Mouse (Mus musculus): ENCODE data around the gene Mpst. TPM values are rescaled to one million over a fixed set of nuclear protein-coding genes. Genes with fewer than 3 reads are reported as not detected.

Gene Mpst
- total RNA-seq, 2 experiments from 2014 or later = 10.4 to 39.6 TPM

DNA sequence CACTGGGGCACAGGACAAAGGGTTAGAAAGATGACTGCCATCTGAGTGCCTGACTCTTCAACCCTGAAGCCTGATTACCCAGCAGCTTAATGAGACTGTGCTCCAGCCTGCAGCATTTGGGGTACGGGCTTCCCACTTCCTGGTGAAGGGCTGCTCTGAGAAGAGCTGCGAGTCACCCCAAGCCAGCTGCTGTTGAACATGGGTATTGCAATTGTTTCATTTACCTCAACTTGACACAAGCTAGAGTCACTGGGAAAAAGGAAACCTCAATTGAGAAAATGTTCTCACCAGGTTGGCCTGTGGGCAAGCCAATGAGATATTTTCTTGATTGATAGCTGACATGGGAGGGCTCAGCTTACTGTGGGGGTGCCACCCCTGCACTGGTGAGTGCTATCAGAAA lies 56.8 kb downstream of the Mpst start:
- no peak for ATAC-seq (replicated peaks; ENCODE audit: low FRiP score, poor library complexity, severe bottlenecking)

Other genes with a start within 250 kb of the Mpst start
- 15.7 and 24.4 TPM in 2 replicates for gene Ift27, start 232.3 kb upstream of the Mpst start, total RNA-seq (2015; ENCODE audit: low replicate concordance)
- gene Ift27, start 232.3 kb upstream of the Mpst start, total RNA-seq (2017; ENCODE audit: low replicate concordance) = 2.0 and 4.6 TPM in 2 replicates
- not detected in 2 replicates for gene Pvalb, start 200.0 kb upstream of the Mpst start, total RNA-seq (2015; ENCODE audit: low replicate concordance)
- gene Pvalb, start 200.0 kb upstream of the Mpst start, total RNA-seq (2017; ENCODE audit: low replicate concordance) = not detected in 2 replicates
- gene Ncf4, start 161.6 kb upstream of the Mpst start, total RNA-seq (2015; ENCODE audit: low replicate concordance) = 95.7 and 115 TPM in 2 replicates
- gene Ncf4, start 161.6 kb upstream of the Mpst start, total RNA-seq (2017; ENCODE audit: low replicate concordance) = 33.8 and 63.7 TPM in 2 replicates
- gene Csf2rb2, start 100.7 kb upstream of the Mpst start, total RNA-seq (2015; ENCODE audit: low replicate concordance) = 6.5 and 6.9 TPM in 2 replicates
- gene Csf2rb2, start 100.7 kb upstream of the Mpst start, total RNA-seq (2017; ENCODE audit: low replicate concordance) = 0.98 and 1.4 TPM in 2 replicates
- gene Csf2rb, start 80.7 kb upstream of the Mpst start, total RNA-seq (2015; ENCODE audit: low replicate concordance) = 32.8 and 34.8 TPM in 2 replicates
- gene Csf2rb, start 80.7 kb upstream of the Mpst start, total RNA-seq (2017; ENCODE audit: low replicate concordance) = 11.4 and 47.2 TPM in 2 replicates
- not detected in 2 replicates for gene Tex33, start 10.5 kb upstream of the Mpst start, total RNA-seq (2015; ENCODE audit: low replicate concordance)
- gene Tex33, start 10.5 kb upstream of the Mpst start, total RNA-seq (2017; ENCODE audit: low replicate concordance) = not detected in 2 replicates
- gene Tst, start 509 bp upstream of the Mpst start, total RNA-seq (2015; ENCODE audit: low replicate concordance) = 5.2 and 6.0 TPM in 2 replicates
- 3.5 and 8.1 TPM in 2 replicates for gene Tst, start 509 bp upstream of the Mpst start, total RNA-seq (2017; ENCODE audit: low replicate concordance)
- gene Kctd17, start 22.1 kb downstream of the Mpst start, total RNA-seq (2015; ENCODE audit: low replicate concordance) = 1.0 TPM in 1 of 2 replicates, not detected in the other
- 0.98 and 2.0 TPM in 2 replicates for gene Kctd17, start 22.1 kb downstream of the Mpst start, total RNA-seq (2017; ENCODE audit: low replicate concordance)
- gene Tmprss6, start 62.2 kb downstream of the Mpst start, total RNA-seq (2015; ENCODE audit: low replicate concordance) = 1.0 TPM in 1 of 2 replicates, not detected in the other
- 0.70 TPM in 1 of 2 replicates, not detected in the other for gene Tmprss6, start 62.2 kb downstream of the Mpst start, total RNA-seq (2017; ENCODE audit: low replicate concordance)
- 0.42 and 9.0 TPM in 2 replicates for gene Il2rb, start 88.9 kb downstream of the Mpst start, total RNA-seq (2015; ENCODE audit: low replicate concordance)
- 0.28 and 1.0 TPM in 2 replicates for gene Il2rb, start 88.9 kb downstream of the Mpst start, total RNA-seq (2017; ENCODE audit: low replicate concordance)
- gene C1qtnf6, start 125.0 kb downstream of the Mpst start, total RNA-seq (2015; ENCODE audit: low replicate concordance) = not detected in 2 replicates
- gene C1qtnf6, start 125.0 kb downstream of the Mpst start, total RNA-seq (2017; ENCODE audit: low replicate concordance) = 0.28 and 0.43 TPM in 2 replicates
- not detected in 2 replicates for gene Sstr3, start 138.3 kb downstream of the Mpst start, total RNA-seq (2015; ENCODE audit: low replicate concordance)
- not detected in 2 replicates for gene Sstr3, start 138.3 kb downstream of the Mpst start, total RNA-seq (2017; ENCODE audit: low replicate concordance)
- 142 and 153 TPM in 2 replicates for gene Rac2, start 166.4 kb downstream of the Mpst start, total RNA-seq (2015; ENCODE audit: low replicate concordance)
- gene Rac2, start 166.4 kb downstream of the Mpst start, total RNA-seq (2017; ENCODE audit: low replicate concordance) = 34.3 and 78.9 TPM in 2 replicates
- 17.1 and 19.4 TPM in 2 replicates for gene Cyth4, start 190.6 kb downstream of the Mpst start, total RNA-seq (2015; ENCODE audit: low replicate concordance)
- gene Cyth4, start 190.6 kb downstream of the Mpst start, total RNA-seq (2017; ENCODE audit: low replicate concordance) = 18.1 and 20.1 TPM in 2 replicates

Data from erythroblast, adult 5-6 weeks (primary cell).